Mouse (Mus musculus) lung, adult 2 months (tissue): ENCODE results near the gene Slc23a2.

ENCODE experiments used
- CTCF ChIP-seq: fragments of 200-500 bp; IDR thresholded peaks from 2 replicates; pipeline ENCODE4 v1.5.1; 2011; ENCODE audit warnings: mild to moderate bottlenecking, low read length, control low read depth; ENCODE audit not compliant: insufficient read depth
- POLR2A ChIP-seq: fragments of 200-500 bp; IDR thresholded peaks from 2 replicates; pipeline ENCODE4 v1.6.1; 2011; ENCODE audit warnings: low read depth, mild to moderate bottlenecking, control low read depth, low read length, borderline replicate concordance; ENCODE audit errors: extremely low read depth

GRCm38 (mm10) chr2:132115344-132115743 lies 29.6 kb downstream of the Slc23a2 start:
- no peak for TF ChIP-seq CTCF
- TF ChIP-seq POLR2A, result no peak
